Mouse (Mus musculus) lung, postnatal 14 days (tissue): ENCODE measurements around the gene Srrm3.

Experiments used
- DNase-seq: peaks from one replicate; pipeline ENCODE4 v3.0.0; 2021

Gene Srrm3

GRCm38 (mm10) chr5:135873753-135874152 lies 67.1 kb downstream of the Srrm3 start:
- DNase-seq, result no peak

DNA sequence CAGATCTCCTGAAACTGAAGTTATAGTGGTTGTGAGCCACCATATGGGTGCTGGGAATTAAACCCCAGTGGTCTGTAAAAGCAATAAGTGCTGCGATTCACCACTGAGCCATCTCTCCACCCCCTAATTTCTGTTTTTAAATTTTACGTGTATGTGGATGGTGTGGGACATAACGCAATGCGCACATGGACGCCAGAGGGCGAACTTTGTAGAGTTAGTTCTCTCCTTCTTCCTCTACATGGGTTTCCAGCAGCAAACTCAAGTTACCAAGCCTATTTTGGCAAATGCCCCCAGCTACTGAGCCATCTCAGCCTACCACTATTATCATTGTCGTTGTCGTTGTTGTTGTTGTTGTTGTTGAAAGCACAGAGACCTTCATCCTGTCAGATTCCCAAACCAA lies 70.5 kb downstream of the Srrm3 start:
- DNase-seq, result peak; percentile 84

DNA sequence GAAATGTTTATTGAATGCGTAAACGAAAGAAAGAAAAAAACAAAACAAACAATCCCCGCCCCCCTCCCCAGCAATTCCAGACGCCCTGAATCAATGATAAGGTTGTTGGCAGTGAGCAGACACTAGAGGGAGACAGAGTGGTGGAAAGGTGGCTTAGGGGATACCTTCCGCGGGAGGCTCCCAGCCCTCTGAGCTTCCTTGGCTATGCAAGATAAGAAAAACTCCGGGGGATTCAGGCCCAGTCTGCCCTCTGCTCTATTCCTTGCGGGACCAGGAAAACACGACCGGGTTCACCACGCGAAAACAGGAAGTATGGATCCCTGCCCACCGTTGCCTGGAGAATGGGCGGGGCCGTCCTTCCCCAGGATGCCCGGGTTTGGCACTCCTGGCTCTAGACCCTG lies 71.1 kb downstream of the Srrm3 start:
- peak; percentile 71 for DNase-seq

GRCm38 (mm10) chr5:135879449-135880158 lies 72.9 kb downstream of the Srrm3 start:
- DNase-seq, result peak; percentile 88

- DNase-seq, result no peak
These were observed 78.0 kb downstream of the Srrm3 start for GRCm38 (mm10) chr5:135884641-135885040.

DNA sequence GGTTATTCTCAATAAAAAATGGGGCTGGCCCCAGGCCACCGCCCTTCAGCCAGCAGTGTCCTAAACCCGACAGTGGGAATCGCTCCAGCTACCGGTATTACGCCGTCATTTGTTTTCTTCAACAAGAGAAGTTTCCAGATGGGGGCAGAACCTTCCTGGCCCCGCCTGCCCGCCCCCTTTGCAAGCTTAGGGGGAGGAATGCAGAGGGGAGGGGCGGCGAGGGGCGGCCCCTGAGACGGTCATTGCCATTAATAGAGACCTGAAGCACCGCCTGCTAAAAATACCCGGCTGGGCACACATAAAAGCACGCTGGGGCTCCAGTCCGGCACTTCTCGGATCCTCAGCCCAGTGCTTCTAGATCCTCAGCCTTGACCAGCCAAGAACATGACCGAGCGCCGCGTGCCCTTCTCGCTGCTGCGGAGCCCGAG lies 81.0 kb downstream of the Srrm3 start, which contains the start of gene Hspb1:
TSS of gene Hspb1 (plus strand) at position 245 of the 428 bp plus-strand sequence.
- DNase-seq, result peak; percentile 87

- DNase-seq, result no peak
These were observed 81.9 kb downstream of the Srrm3 start for GRCm38 (mm10) chr5:135888405-135889215.

DNA sequence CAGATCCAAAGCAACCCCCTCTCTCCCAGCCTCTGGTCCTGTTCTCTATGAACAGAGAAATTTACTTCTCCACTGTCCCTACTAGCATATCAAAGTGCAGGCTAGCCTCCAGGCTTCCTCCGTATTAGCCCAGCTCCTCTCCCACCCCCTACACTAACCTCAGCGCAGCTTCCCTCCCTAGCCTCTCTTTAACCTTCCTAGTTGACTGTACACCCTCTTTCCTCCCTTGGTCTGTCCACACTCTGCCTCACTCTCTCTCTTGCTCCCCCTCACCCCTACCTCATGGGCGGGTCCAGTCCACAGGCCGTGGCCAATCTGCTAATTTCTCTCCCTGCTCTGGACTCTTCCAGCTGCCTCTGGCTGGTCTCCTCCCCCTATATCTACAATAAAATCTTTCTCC lies 83.6 kb downstream of the Srrm3 start:
- DNase-seq, result no peak

GRCm38 (mm10) chr5:135890920-135891319 lies 84.2 kb downstream of the Srrm3 start:
- no peak for DNase-seq

- DNase-seq, result no peak
These were observed 86.1 kb downstream of the Srrm3 start for GRCm38 (mm10) chr5:135892589-135893351.

DNA sequence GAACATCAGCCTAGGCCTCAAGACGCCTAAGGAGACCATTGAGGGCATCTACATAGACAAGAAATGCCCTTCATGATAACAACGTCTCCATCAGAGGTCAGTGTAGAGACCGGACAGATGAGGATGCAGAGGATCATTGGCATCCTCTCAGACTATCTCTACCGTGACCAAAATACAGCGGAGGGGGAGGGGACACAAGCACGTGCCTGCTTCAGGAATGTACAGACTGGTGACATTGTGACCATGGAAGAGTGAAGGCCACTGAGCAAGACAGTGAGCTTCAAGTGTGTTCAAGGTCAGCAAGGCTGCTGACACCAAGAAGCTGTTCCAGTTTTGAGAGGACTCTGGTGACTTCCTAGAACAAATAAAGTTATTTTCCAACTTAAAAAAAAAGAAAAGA lies 88.3 kb downstream of the Srrm3 start:
- no peak for DNase-seq

DNA sequence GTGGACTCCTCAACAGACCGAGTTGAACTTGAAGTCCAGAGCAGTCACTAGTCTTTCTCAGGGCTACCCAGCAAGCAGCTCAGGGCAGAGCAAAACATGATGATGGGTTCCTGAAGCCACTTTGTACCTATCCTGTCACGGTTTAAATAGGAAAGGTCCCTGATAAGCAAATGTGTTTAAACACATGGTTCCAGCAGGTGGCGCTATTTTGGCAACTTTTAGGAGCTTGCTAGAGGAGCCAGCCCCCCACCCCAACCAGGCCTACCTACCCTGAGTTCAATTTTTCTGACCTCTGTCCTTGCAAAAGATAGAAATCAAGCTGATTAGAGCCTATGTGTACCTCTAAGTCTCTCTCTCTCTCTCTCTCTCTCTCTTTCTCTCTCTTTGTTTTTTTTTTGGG lies 91.3 kb downstream of the Srrm3 start:
- DNase-seq, result peak; percentile 72

- DNase-seq, result no peak
These were observed 92.3 kb downstream of the Srrm3 start for GRCm38 (mm10) chr5:135898995-135899394.

GRCm38 (mm10) chr5:135899833-135900232 lies 93.1 kb downstream of the Srrm3 start:
- DNase-seq, result no peak

DNA sequence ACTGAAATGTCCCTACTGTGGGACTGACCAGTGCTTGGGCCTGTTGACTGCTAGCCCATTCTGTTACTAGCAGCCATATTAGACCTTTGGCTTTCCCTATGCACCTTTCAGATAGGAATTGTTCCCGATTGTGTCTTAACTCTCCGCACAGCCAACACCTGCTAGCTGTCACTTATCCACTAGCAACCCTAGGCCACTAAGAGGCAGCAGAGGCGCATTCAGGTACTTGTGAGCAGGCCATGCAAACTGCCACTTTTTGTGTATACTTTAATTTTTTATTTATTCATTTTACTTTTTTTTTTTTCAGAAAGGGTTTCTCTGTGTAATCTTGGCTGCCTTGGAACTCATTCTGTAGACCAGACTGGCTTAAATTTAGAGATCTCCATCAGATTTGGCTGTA lies 94.0 kb downstream of the Srrm3 start:
- DNase-seq, result no peak

DNA sequence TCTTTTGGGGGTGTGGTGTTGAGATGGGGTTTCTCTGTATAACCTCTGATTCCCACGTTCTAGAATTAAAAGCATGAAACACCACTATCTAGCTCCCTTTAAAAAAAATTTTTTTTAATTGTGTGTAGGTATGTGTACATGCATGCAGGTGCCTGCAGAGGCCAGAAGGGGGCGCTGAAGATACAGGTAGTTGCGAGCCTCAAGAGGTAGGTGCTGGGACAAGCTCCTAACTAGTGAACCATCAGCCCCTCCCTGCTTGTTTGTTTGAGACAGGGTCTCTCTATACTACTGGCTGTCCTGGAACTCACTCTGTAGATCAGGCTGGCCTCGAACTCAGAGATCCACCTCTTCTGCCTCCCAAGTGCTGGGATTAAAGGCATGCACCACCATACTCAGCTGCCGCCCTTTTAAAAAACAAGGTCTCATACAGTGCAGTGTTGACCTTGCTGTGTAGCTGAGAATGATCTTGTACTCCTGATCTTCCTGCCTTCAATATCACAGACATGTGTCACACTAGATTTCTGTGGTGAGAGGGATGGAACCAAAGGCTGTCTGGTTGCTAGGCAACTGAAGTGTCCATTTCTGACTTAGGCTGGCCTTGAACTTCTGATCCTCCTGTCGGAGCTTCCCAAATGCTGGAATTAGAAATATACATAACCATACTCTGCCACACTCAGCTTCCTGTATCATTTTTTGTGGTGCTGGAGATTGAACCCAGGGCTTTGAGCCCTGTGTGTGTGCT lies 94.8 kb downstream of the Srrm3 start:
- no peak for DNase-seq

DNA sequence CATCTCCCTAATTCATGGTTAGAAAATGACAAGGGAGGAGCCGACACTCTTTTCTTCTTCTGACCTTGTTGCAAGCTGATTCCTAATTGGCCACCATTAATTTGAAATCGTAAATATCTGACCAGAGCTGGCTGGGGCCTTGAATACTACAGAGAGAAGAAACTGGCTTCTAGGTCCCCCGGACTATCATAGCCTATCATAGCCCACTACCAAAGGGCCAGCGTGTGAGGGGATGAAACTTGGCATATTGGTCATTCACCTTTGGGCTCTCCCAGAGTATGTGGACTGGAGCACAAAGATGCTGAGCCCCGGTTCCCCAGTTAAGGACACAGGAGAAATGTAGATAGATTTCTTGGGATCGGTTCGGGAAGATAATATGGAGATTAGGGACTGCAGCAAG lies 96.4 kb downstream of the Srrm3 start:
- no peak for DNase-seq

DNA sequence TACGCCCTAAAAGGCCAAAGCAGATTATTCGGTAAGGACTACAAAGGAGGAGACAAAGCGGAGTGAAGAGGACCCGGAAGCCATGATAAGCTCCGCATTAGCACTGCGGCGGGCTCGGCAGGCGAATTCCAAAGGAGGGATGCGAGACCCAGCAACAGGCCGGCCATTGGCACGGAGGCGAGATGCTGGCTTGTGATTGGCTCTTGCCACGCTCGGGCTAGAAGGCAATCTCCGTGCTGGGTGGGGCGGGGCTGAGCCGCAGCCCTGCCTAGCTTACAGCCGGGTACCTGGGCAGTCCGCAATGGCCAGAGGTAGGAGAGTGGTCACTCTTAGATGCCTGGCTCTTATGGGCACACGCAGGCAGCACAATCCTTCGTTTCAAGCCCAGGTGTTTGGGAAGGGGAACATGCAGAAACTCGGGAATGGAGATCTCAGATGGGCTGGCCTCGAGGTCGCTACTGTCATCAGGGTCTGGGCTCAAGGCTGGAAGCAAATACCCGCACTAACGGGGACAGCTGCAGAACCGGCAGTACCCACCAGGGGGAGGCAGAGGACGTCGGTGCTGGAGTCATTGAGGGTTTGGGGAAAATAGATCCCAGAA lies 97.0 kb downstream of the Srrm3 start:
- DNase-seq, result peak; percentile 96

DNA sequence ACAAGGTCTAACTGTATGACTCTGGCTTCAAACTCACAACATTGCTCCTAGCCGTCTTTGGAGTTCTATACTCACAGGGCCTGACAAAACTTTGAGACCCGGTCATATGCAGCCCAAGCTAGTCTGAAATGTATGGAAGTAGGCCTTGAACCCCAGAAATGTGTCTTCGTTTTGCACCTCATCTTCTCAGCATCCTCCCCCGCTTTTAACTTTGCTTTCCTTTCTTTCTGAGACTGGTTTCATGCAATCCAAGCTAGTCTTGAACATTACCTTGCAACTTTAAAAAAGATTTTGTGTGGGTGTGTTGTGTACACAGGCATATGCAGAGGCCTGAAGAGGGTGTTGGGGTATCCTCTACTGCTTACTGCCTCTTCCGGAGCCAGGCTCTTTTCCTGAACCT lies 97.6 kb downstream of the Srrm3 start:
- no peak for DNase-seq

- no peak for DNase-seq
These were observed 98.9 kb downstream of the Srrm3 start for GRCm38 (mm10) chr5:135905320-135906225.

DNA sequence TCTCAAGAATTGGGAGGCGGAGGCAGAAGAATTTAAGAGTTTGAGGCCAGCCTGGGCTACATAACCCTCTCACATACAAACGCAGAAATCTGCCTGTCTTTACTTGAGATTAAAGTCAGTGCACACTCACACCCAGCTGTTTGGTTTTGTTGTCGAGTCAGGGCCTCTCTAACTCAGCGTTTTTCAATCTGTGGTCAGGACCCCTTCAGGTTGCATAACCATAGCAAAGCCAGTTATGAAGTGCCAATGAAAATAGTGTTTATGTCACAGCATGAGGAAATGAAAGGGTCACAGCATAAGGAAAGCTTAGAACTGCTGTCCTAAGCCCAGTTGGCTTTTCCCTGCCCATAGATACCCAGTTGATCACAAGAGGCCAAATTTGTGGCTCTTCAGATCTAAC lies 100.2 kb downstream of the Srrm3 start:
- DNase-seq, result no peak
